Mouse (Mus musculus): ENCODE data around the gene Cd160.

Cd160 gene

DNA sequence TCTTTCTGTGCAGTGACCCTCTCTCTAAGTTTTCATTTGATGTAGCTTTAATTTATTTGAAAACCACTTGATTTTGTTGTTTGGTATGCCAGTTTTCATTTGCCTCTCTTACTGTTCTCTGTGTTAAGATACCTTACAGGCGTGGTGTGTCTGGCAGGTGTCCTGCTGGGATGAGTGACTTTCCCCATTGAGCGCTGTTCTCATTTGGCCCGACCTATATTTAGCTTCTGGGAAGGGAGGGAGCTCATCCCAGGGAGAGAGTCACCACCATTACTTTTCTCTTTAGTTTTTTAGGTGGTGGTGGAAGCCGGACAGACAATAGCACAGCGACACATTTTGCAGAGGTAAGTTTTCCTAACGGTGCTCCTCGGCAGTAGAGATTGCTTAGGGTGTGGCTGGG, 71.5 kb downstream of the Cd160 start:
- DNase-seq (ENCODE audit: low read depth), result no peak

DNA sequence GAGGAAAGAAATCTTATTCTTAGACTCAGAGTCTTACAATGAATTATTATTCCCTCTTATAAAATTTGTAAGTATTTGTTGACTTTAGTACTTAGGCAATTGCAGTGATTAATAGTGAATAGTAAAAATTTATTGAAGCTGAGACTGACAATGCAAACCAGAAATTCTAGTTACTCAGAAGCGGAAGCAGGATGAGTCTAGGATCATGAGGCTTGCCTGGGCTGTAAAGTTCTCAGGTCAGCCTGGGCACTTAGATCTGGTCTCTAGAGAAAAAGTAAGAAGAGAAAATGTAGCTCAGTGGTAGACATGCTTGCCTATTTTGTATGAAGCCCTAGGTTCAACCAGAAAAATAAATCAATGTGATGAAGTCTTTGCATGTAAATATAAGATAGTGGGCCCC, 73.2 kb downstream of the Cd160 start:
- no peak for DNase-seq (ENCODE audit: low read depth)
